Mouse (Mus musculus) stomach, postnatal 0 days (tissue): ENCODE data around the gene Serinc2. TPM values are rescaled to one million over a fixed set of nuclear protein-coding genes. Genes with fewer than 3 reads are reported as not detected.

ENCODE experiments used
- ATAC-seq: fragments of 200-750 bp; cut with Nextera tagmentation; 2 replicates; pipeline ENCODE4 v1.8.0; 2017; ENCODE audit not compliant: low FRiP score, low TSS enrichment
- DNase-seq: peaks from one replicate; pipeline ENCODE4 v3.0.0-alpha.2; 2016; ENCODE audit warnings: low spot score
- H3K27ac ChIP-seq: fragments of 300-500 bp; sonication (generic); replicated peaks from 2 replicates; pipeline ENCODE4 v1.5.1; 2014; ENCODE audit warnings: mild to moderate bottlenecking, control low read depth
- H3K27me3 ChIP-seq: fragments of 300-500 bp; sonication (generic); 2 replicates; pipeline ENCODE4 v1.6.1; 2014; ENCODE audit warnings: low read length; ENCODE audit not compliant: control insufficient read depth, insufficient read depth
- H3K36me3 ChIP-seq: fragments of 300-500 bp; sonication (generic); 2 replicates; pipeline ENCODE4 v1.6.1; 2014; ENCODE audit warnings: low read length, mixed read lengths; ENCODE audit not compliant: control insufficient read depth, insufficient read depth
- H3K4me1 ChIP-seq: fragments of 300-500 bp; sonication (generic); replicated peaks from 2 replicates; pipeline ENCODE4 v1.6.1; 2014; ENCODE audit warnings: antibody characterized with exemption; ENCODE audit not compliant: control insufficient read depth, insufficient read depth
- H3K4me2 ChIP-seq: fragments of 300-500 bp; sonication (generic); replicated peaks from 2 replicates; pipeline ENCODE4 v1.6.1; 2014; ENCODE audit warnings: low read depth, mild to moderate bottlenecking, control low read depth, moderate library complexity
- H3K4me3 ChIP-seq: fragments of 300-500 bp; sonication (generic); 2 replicates; pipeline ENCODE4 v1.5.1; 2014; ENCODE audit warnings: low read depth, low read length, control low read depth
- H3K9ac ChIP-seq: fragments of 300-500 bp; sonication (generic); 2 replicates; pipeline ENCODE4 v1.6.1; 2014; ENCODE audit warnings: mild to moderate bottlenecking, low read length, control low read depth, mixed read lengths
- H3K9me3 ChIP-seq: fragments of 300-500 bp; sonication (generic); 2 replicates; pipeline ENCODE4 v1.6.1; 2016; ENCODE audit warnings: low read length; ENCODE audit not compliant: control insufficient read depth
- CTCF ChIP-seq: IDR thresholded peaks from 2 replicates; pipeline ENCODE4 v1.5.1; 2016; ENCODE audit warnings: antibody characterized with exemption, low read depth, mild to moderate bottlenecking, moderate library complexity
- EP300 ChIP-seq: optimal IDR thresholded peaks from 2 replicates; pipeline ENCODE3; 2016; ENCODE audit warnings: antibody characterized with exemption
- WGBS: fragments of 180-500 bp; shearing (Covaris S2); extraction: QIAGEN DNeasy Blood & Tissue Kit; methylation state at CpG from one replicate; pipeline ENCODE4 v1.1.7; 2014; 5-methylcytosine and 5-hydroxymethylcytosine counted together
- polyA plus RNA-seq: library from polyadenylated mRNA; unstranded; fragments of >200 nt; fragmentation: Nextera tagmentation; extraction: Ambion mirVana; gene quantifications from 2 replicates; pipeline ENCODE4 v1.2.1, GENCODE M21; 2015

The Serinc2 gene
- polyA plus RNA-seq, 1 experiment from 2014 or later, result 137 TPM

DNA sequence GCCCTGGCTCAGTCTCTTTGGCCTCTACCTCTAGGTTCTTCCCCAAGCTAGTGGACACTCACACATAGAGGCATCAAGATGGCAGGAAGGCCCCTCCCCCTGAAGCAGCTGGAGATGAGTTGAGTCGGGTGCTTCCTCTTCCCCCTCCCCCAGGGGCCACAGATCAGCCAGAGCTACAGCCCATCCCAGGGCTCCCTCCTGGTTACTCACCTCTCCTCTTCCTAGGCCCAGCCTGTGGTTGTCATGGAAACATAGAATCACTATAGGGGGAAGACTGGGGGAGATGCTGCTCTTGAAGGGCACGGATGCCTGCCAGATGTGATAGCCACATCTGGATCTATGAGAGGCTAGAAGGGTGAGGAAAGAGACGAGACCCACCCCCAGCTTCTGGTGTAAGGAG, 25.7 kb upstream of the Serinc2 start:
- Histone ChIP-seq H3K4me3 (no peak overlapping the region), H3K9me3 (no peaks in the 10 kb centered on the region), H3K27me3 (peaks cover 3% of the 10 kb centered on the region; the same call in 1 of the 2 replicates), H3K36me3 (no peaks in the 10 kb centered on the region), H3K9ac (no peak overlapping the region), H3K4me2 (no peak overlapping the region), H3K4me1 (0 out of 2 replicates have a peak, but pooled peaks cover 4% of the 10 kb centered on the region), H3K27ac (no peak overlapping the region)
- no peak for ATAC-seq
- WGBS, result 48% methylated on average over 3 of the region's 3 CpGs
- TF ChIP-seq CTCF (no peak), EP300 (no peak)
- DNase-seq, result no peak

DNA sequence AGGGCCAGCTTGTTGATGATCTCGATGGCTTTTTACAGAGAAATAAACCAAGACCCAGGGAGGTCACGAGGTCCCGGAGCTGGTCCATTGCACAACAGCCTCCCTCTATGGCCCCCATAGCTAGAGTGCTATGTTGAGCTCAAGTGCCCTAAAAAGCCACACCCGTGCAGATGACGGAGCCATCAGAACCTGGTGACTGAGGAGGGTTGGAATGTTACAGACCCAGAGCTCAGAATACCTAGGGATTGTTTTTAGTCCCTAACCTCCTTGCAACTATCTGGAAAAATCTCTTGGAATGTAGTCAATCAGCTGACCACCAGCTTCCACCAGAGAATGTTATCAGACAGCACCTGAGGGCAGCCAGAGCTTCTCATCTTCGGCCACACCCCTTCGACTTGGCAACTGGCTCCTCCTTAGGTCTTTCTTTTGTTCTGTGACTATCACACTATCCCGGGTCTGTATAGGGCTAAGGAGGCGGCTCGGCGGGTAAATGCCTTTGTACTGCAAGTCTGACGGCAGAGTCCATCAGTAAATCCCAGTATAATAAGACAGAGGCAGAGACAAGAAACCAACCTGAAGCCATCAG, 23.4 kb upstream of the Serinc2 start:
- no peak for ATAC-seq
- TF ChIP-seq EP300 (no peak), CTCF (no peak)
- H3K4me1 ChIP-seq, result no peaks in the 10 kb centered on the region
- DNase-seq, result no peak
- no peaks in the 10 kb centered on the region for H3K36me3 ChIP-seq
- no peak overlapping the region for H3K4me2 ChIP-seq
- H3K9ac ChIP-seq, result no peak overlapping the region
- WGBS, result 48% methylated on average over 12 of the region's 12 CpGs
- no peak overlapping the region for H3K27ac ChIP-seq
- no peaks in the 10 kb centered on the region for H3K9me3 ChIP-seq
- no peaks in the 10 kb centered on the region for H3K27me3 ChIP-seq
- H3K4me3 ChIP-seq, result no peak overlapping the region

DNA sequence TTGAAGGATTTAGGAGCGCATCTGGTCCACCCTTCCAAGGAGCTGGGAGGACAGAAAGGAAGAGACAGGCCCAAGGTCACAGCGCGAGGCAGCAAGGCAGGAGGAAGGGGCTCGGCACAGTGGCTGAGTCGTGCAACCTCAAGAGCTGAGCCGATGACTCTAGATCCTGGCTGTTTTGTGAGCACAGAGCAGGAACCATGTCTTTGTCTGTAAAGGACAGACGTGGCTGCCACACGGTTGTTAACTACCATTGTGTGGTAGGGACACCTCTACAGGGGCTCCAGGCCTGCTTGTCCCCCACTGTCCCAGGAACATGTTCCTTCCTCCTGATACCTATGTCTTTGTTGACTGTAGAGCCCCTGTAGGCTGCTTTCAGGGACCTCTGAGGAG, 20.6 kb upstream of the Serinc2 start:
- H3K36me3 ChIP-seq, result no peaks in the 10 kb centered on the region
- TF ChIP-seq CTCF (no peak), EP300 (no peak)

DNA sequence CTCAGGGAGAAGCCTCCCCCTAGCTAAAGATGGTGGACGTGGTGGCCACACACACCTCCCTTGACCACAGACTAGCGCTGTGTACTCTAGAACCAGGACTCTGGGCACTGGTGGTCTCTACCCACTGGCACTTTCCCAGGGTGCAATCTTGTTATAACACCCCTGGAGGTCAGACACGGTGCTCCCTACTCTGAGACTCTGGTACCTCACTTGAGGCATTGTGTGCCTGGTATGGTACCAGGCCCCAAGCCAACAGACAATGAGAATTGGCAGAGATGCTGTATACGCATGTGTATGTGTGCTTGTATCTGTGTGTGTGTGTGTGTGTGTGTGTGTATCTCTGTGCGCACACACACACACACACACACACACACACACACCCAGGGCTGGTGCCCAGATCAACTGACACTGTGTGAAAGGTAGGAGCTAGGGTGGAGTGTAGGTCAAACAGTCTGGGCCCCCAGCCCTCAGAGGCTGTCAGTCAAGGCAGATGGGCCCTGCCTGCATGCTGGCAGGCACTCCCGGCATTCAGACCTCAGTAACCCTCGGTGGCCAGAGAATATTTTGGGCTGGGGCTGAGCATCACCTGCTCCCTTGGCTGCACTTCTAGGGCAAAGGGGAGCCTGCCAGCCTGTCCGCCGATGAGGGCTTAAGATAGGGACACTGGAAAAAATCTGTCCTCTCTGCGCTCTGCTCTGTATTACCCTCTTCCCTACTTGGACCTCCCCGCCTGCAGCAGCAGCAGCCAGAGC, 20.0 kb upstream of the Serinc2 start:
- H3K4me1 ChIP-seq, result no peaks in the 10 kb centered on the region
- no peak overlapping the region for H3K4me3 ChIP-seq
- no peak for DNase-seq
- no peak overlapping the region for H3K27ac ChIP-seq
- H3K9ac ChIP-seq, result no peak overlapping the region
- no peak for ATAC-seq
- H3K9me3 ChIP-seq, result no peaks in the 10 kb centered on the region
- H3K27me3 ChIP-seq, result no peaks in the 10 kb centered on the region
- no peak for TF ChIP-seq EP300
- TF ChIP-seq CTCF, result no peak
- no peak overlapping the region for H3K4me2 ChIP-seq
- WGBS, result 70% methylated on average over 11 of the region's 11 CpGs
- no peaks in the 10 kb centered on the region for H3K36me3 ChIP-seq

More for the DNA sequence above, 20.6 kb upstream of the Serinc2 start:
- H3K4me1 ChIP-seq, result no peaks in the 10 kb centered on the region
- H3K4me3 ChIP-seq, result no peak overlapping the region
- DNase-seq, result no peak
- WGBS, result 72% methylated on average over 8 of the region's 8 CpGs
- H3K4me2 ChIP-seq, result no peak overlapping the region
- no peak overlapping the region for H3K9ac ChIP-seq
- no peak overlapping the region for H3K27ac ChIP-seq
- ATAC-seq, result no peak
- H3K27me3 ChIP-seq, result no peaks in the 10 kb centered on the region
- H3K9me3 ChIP-seq, result no peaks in the 10 kb centered on the region

DNA sequence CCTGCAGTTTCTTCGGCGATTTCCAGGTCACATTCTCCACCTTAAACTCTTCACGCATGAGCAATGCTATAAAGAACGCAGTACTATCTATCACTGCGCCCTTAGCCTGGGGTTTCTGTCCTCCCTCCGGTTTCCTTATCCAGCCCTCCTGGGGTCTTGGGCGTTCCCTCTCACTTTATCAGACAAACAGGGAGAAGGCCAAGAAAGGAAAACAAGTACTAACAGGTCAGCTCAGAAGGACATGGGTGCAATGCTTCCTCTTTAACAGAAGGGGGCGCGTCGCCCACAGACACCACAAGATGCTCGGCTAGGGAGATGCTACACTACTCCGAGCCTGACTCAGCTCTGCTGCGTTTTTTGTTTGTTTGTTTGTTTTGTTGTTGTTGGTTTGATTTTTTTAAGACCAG, 18.1 kb upstream of the Serinc2 start:
- peak; percentile 86 for TF ChIP-seq CTCF
- no peak for TF ChIP-seq EP300
- H3K27ac ChIP-seq, result no peak overlapping the region
- no peaks in the 10 kb centered on the region for H3K9me3 ChIP-seq
- no peak for ATAC-seq
- H3K4me2 ChIP-seq, result no peak overlapping the region
- no peaks in the 10 kb centered on the region for H3K27me3 ChIP-seq
- H3K4me1 ChIP-seq, result no peaks in the 10 kb centered on the region
- no peaks in the 10 kb centered on the region for H3K36me3 ChIP-seq
- WGBS, result 20% methylated on average over 13 of the region's 13 CpGs
- peak; percentile 50 for DNase-seq
- no peak overlapping the region for H3K9ac ChIP-seq
- H3K4me3 ChIP-seq, result no peak overlapping the region
